In genomic region chr13:63323286-63324075, GRCm38 (mm10) we compare ENCODE assay signal across 10 mouse cellular contexts.
DNase-seq lines count a peak whose midpoint lies in the region; ATAC-seq and TF ChIP-seq lines count a peak whose summit lies in the region.
"Had no signal": no experiment of that assay in that cellular context is flagged by ENCODE, and none has a peak within 500 bp of the region (broad histone marks: within the 10 kb centered on the region; RNA-seq: fewer than 3 reads in every experiment).

No protein-coding gene starts in this region.

- H3K4me2 ChIP-seq in hindbrain, embryonic 12.5 days (replicated peaks), result no peak overlapping the region
- H3K4me2 ChIP-seq in hindbrain, embryonic 14.5 days (replicated peaks), result no peak overlapping the region
- H3K4me2 ChIP-seq in stomach, postnatal 0 days (replicated peaks; ENCODE audit: low read depth), result no peak overlapping the region
- no peak overlapping the region for H3K4me2 ChIP-seq in neural tube, embryonic 15.5 days

- peak overlapping the region; percentile 12; the same call in 1 of the 2 replicates for H3K27ac ChIP-seq in hindbrain, embryonic 12.5 days
- no peak overlapping the region for H3K27ac ChIP-seq in hindbrain, embryonic 14.5 days
- peak overlapping the region; percentile 18 for H3K27ac ChIP-seq in testis, adult 2 months (ENCODE audit: control insufficient read depth, insufficient read depth, low read depth, low read length)
- peak overlapping the region; percentile 53; the same call in 1 of the 2 replicates for H3K27ac ChIP-seq in stomach, postnatal 0 days (replicated peaks)
- no peak overlapping the region for H3K27ac ChIP-seq in neural tube, embryonic 15.5 days (replicated peaks)

- no peak for ATAC-seq in hindbrain, embryonic 12.5 days (ENCODE audit: low FRiP score)
- ATAC-seq in hindbrain, embryonic 14.5 days (ENCODE audit: low FRiP score), result no peak
- ATAC-seq in stomach, postnatal 0 days (ENCODE audit: low FRiP score, low TSS enrichment), result peak; percentile 45
- no peak for ATAC-seq in neural tube, embryonic 15.5 days (ENCODE audit: low FRiP score)

- intact Hi-C loops in heart, postnatal 14 days (cut with DNase I), result no loop called here

- 71% methylated on average over 9 of the region's 9 CpGs for WGBS in hindbrain, embryonic 12.5 days
- WGBS in hindbrain, embryonic 14.5 days, result 73% methylated on average over 9 of the region's 9 CpGs
- WGBS in stomach, postnatal 0 days, result 50% methylated on average over 9 of the region's 9 CpGs
- WGBS in neural tube, embryonic 15.5 days, result 76% methylated on average over 9 of the region's 9 CpGs

- no peak overlapping the region for H3K9ac ChIP-seq in hindbrain, embryonic 12.5 days
- no peak overlapping the region for H3K9ac ChIP-seq in hindbrain, embryonic 14.5 days
- H3K9ac ChIP-seq in stomach, postnatal 0 days (ENCODE audit: low read length), result no peak overlapping the region
- H3K9ac ChIP-seq in neural tube, embryonic 15.5 days (replicated peaks), result no peak overlapping the region

- H3K4me1 ChIP-seq in hindbrain, embryonic 12.5 days, result peaks cover 18% of the 10 kb centered on the region
- 0 out of 2 replicates have a peak, but pooled peaks cover 3% of the 10 kb centered on the region for H3K4me1 ChIP-seq in hindbrain, embryonic 14.5 days (replicated peaks; ENCODE audit: control insufficient read depth, insufficient read depth, low read length)
- H3K4me1 ChIP-seq in testis, adult 2 months (ENCODE audit: control insufficient read depth, insufficient read depth, low read length), result peaks cover 4% of the 10 kb centered on the region
- H3K4me1 ChIP-seq in stomach, postnatal 0 days (replicated peaks; ENCODE audit: control insufficient read depth, insufficient read depth), result peaks cover 4% of the 10 kb centered on the region; the same call in 1 of the 2 replicates
- peaks cover 11% of the 10 kb centered on the region; the same call in 1 of the 2 replicates for H3K4me1 ChIP-seq in neural tube, embryonic 15.5 days

- no peak overlapping the region for H3K4me3 ChIP-seq in hindbrain, embryonic 12.5 days
- no peak overlapping the region for H3K4me3 ChIP-seq in hindbrain, embryonic 14.5 days (replicated peaks; ENCODE audit: low read length)
- H3K4me3 ChIP-seq in testis, adult 2 months (ENCODE audit: control insufficient read depth, low read depth, low read length), result no peak overlapping the region
- H3K4me3 ChIP-seq in stomach, postnatal 0 days (ENCODE audit: low read depth, low read length), result no peak overlapping the region
- no peak overlapping the region for H3K4me3 ChIP-seq in neural tube, embryonic 15.5 days (replicated peaks)

- H3K27me3 ChIP-seq in hindbrain, embryonic 12.5 days, result no peaks in the 10 kb centered on the region
- no peaks in the 10 kb centered on the region for H3K27me3 ChIP-seq in hindbrain, embryonic 14.5 days (ENCODE audit: control insufficient read depth, insufficient read depth, low read length)
- no peaks in the 10 kb centered on the region for H3K27me3 ChIP-seq in testis, adult 2 months (ENCODE audit: control insufficient read depth, insufficient read depth, low read length)
- H3K27me3 ChIP-seq in stomach, postnatal 0 days (ENCODE audit: control insufficient read depth, insufficient read depth, low read length), result no peaks in the 10 kb centered on the region
- H3K27me3 ChIP-seq in neural tube, embryonic 15.5 days (replicated peaks), result no peaks in the 10 kb centered on the region

- no peak for TF ChIP-seq EP300 in stomach, postnatal 0 days (optimal IDR thresholded peaks at IDR 0.05)

- TF ChIP-seq CTCF in testis, adult 2 months (IDR thresholded peaks at IDR 0.05; ENCODE audit: control insufficient read depth, insufficient read depth, insufficient replicate concordance, low read depth, low read length), result no peak
- TF ChIP-seq CTCF in stomach, postnatal 0 days (IDR thresholded peaks at IDR 0.05; ENCODE audit: low read depth), result no peak

- no peak for TF ChIP-seq POLR2A in testis, adult 2 months (IDR thresholded peaks at IDR 0.05; ENCODE audit: control insufficient read depth, low read depth, low read length)

- H3K36me3 ChIP-seq in hindbrain, embryonic 12.5 days, result 0 out of 2 replicates have a peak, but pooled peaks cover 3% of the 10 kb centered on the region
- no peaks in the 10 kb centered on the region for H3K36me3 ChIP-seq in hindbrain, embryonic 14.5 days (replicated peaks; ENCODE audit: control insufficient read depth, insufficient read depth)
- no peaks in the 10 kb centered on the region for H3K36me3 ChIP-seq in testis, adult 2 months (ENCODE audit: control insufficient read depth, insufficient read depth, low read length)
- no peaks in the 10 kb centered on the region for H3K36me3 ChIP-seq in stomach, postnatal 0 days (ENCODE audit: control insufficient read depth, insufficient read depth, low read length)
- no peaks in the 10 kb centered on the region for H3K36me3 ChIP-seq in neural tube, embryonic 15.5 days

- DNase-seq in hindbrain, embryonic 14.5 days (ENCODE audit: low spot score), result no peak
- no peak for DNase-seq in testis, postnatal 14 days (ENCODE audit: low spot score)
- DNase-seq in heart, postnatal 14 days, result peak; percentile 41 to 55
- DNase-seq in stomach, postnatal 0 days (ENCODE audit: low spot score), result no peak
- no peak for DNase-seq in layer of hippocampus, adult 18-20 months (ENCODE audit: low spot score in 2 of 2)
- DNase-seq: kidney, postnatal 4 days; right cerebral cortex, postnatal 4 days had no signal

- no peaks in the 10 kb centered on the region for H3K9me3 ChIP-seq in hindbrain, embryonic 12.5 days (replicated peaks)
- H3K9me3 ChIP-seq in hindbrain, embryonic 14.5 days (ENCODE audit: control insufficient read depth, low read length), result no peaks in the 10 kb centered on the region
- H3K9me3 ChIP-seq in stomach, postnatal 0 days (ENCODE audit: control insufficient read depth, low read length), result no peaks in the 10 kb centered on the region
- no peaks in the 10 kb centered on the region for H3K9me3 ChIP-seq in neural tube, embryonic 15.5 days (replicated peaks)

Comparison
In these comparisons a context has a peak if more than half of its experiments do, and no peak if none do; other contexts are left out.
1. H3K27ac ChIP-seq: peak in hindbrain, embryonic 12.5 days (single experiment), testis, adult 2 months (single experiment) and stomach, postnatal 0 days (single experiment); none in hindbrain, embryonic 14.5 days (single experiment) and neural tube, embryonic 15.5 days (single experiment).
2. DNase-seq: peak in heart, postnatal 14 days (2 of 2); none in hindbrain, embryonic 14.5 days (single experiment), testis, postnatal 14 days (single experiment), stomach, postnatal 0 days (single experiment) and layer of hippocampus, adult 18-20 months (0 of 2).